Mouse (Mus musculus) embryonic facial prominence, embryonic 11.5 days (tissue): ENCODE data around the gene Ankrd34a. TPM values are rescaled to one million over a fixed set of nuclear protein-coding genes. Genes with fewer than 3 reads are reported as not detected.

Source experiments
- ATAC-seq: fragments of 200-750 bp; cut with Nextera tagmentation; replicated peaks from 2 replicates; pipeline ENCODE4 v1.8.0; 2017; ENCODE audit warnings: low read depth; ENCODE audit not compliant: insufficient number of reproducible peaks, low FRiP score, low TSS enrichment
- DNase-seq: peaks from one replicate; pipeline ENCODE4 v3.0.0-alpha.2; 2015; ENCODE audit warnings: low spot score
- H3K27ac ChIP-seq: fragments of 300-500 bp; sonication (generic); replicated peaks from 2 replicates; pipeline ENCODE4 v1.5.1; 2014; ENCODE audit warnings: mild to moderate bottlenecking, low read depth, low read length, control low read depth
- H3K27me3 ChIP-seq: fragments of 300-500 bp; sonication (generic); 2 replicates; pipeline ENCODE4 v1.6.1; 2014; ENCODE audit warnings: mild to moderate bottlenecking, low read length, moderate library complexity, mixed read lengths; ENCODE audit not compliant: control insufficient read depth, insufficient read depth
- H3K36me3 ChIP-seq: fragments of 300-500 bp; sonication (generic); replicated peaks from 2 replicates; pipeline ENCODE4 v1.6.1; 2014; ENCODE audit warnings: low read depth, mild to moderate bottlenecking, low read length, moderate library complexity, mixed read lengths; ENCODE audit not compliant: control insufficient read depth, insufficient read depth
- H3K4me1 ChIP-seq: fragments of 300-500 bp; sonication (generic); 2 replicates; pipeline ENCODE4 v1.6.1; 2014; ENCODE audit warnings: low read length, mixed read lengths; ENCODE audit not compliant: control insufficient read depth, insufficient read depth
- H3K4me2 ChIP-seq: fragments of 300-500 bp; sonication (generic); 2 replicates; pipeline ENCODE4 v1.6.1; 2014; ENCODE audit warnings: low read depth, mild to moderate bottlenecking, control low read depth, low read length, moderate library complexity
- H3K4me3 ChIP-seq: fragments of 300-500 bp; sonication (generic); 2 replicates; pipeline ENCODE4 v1.5.1; 2014; ENCODE audit warnings: low read depth, low read length, control low read depth
- H3K9ac ChIP-seq: fragments of 300-500 bp; sonication (generic); replicated peaks from 2 replicates; pipeline ENCODE4 v1.6.1; 2014; ENCODE audit warnings: mild to moderate bottlenecking, control low read depth, low read length
- H3K9me3 ChIP-seq: fragments of 300-500 bp; sonication (generic); replicated peaks from 2 replicates; pipeline ENCODE4 v1.6.1; 2016; ENCODE audit warnings: mild to moderate bottlenecking, low read length, inconsistent platforms, mixed read lengths; ENCODE audit not compliant: control insufficient read depth
- WGBS: fragments of 180-500 bp; shearing (Covaris S2); extraction: QIAGEN DNeasy Blood & Tissue Kit; methylation state at CpG from one replicate; pipeline ENCODE4 v1.1.7; 2014; 5-methylcytosine and 5-hydroxymethylcytosine counted together
- polyA plus RNA-seq: library from polyadenylated mRNA; unstranded; fragments of >200 nt; fragmentation: Nextera tagmentation; extraction: Ambion mirVana; gene quantifications from 2 replicates; pipeline ENCODE4 v1.2.1, GENCODE M21; 2014

The Ankrd34a gene
- polyA plus RNA-seq, 1 experiment from 2014 or later = 0.90 TPM

- Histone ChIP-seq H3K9me3 (no peaks in the 10 kb centered on the region), H3K27me3 (peaks cover 8% of the 10 kb centered on the region), H3K9ac (peak overlapping the region; percentile 69), H3K4me3 (peak overlapping the region; percentile 61), H3K4me1 (peaks cover 6% of the 10 kb centered on the region), H3K4me2 (peak overlapping the region; percentile 65), H3K36me3 (no peaks in the 10 kb centered on the region), H3K27ac (no peak overlapping the region)
- no peak for DNase-seq
- no peak for ATAC-seq
- WGBS = 1% methylated on average over 10 of the region's 10 CpGs
Measured at GRCm38 (mm10) chr3:96593374-96593773, 3.1 kb upstream of the Ankrd34a start.

- peak within 1 kb of the TSS; percentile 65 for H3K4me2 ChIP-seq
- DNase-seq (peak; percentile 95), ATAC-seq (peak; percentile 76)
- no peaks in the 10 kb centered on the region for H3K36me3 ChIP-seq
- under 1% methylated on average over 38 of the region's 38 CpGs for WGBS
- H3K27me3 ChIP-seq = peaks cover 10% of the 10 kb centered on the region
- H3K9me3 ChIP-seq = no peaks in the 10 kb centered on the region
- H3K4me1 ChIP-seq = peaks cover 6% of the 10 kb centered on the region
- peak within 1 kb of the TSS; percentile 69 for H3K9ac ChIP-seq
- peak within 1 kb of the TSS; percentile 61 for H3K4me3 ChIP-seq
- H3K27ac ChIP-seq = peak within 1 kb of the TSS; percentile 70; the same call in 1 of the 2 replicates
Measured at GRCm38 (mm10) chr3:96593790-96594560, 2.5 kb upstream of the Ankrd34a start, which contains the start of gene Polr3gl. TSS of gene Polr3gl (minus strand) at chr3:96594181.

GRCm38 (mm10) chr3:96594851-96595250, 1.6 kb upstream of the Ankrd34a start:
- WGBS = 78% methylated on average over 5 of the region's 5 CpGs
- Histone ChIP-seq H3K9me3 (no peaks in the 10 kb centered on the region), H3K27ac (no peak overlapping the region), H3K9ac (no peak overlapping the region), H3K4me1 (peaks cover 6% of the 10 kb centered on the region), H3K4me2 (no peak overlapping the region), H3K36me3 (no peaks in the 10 kb centered on the region), H3K4me3 (no peak overlapping the region), H3K27me3 (peaks cover 13% of the 10 kb centered on the region)
- DNase-seq (no peak), ATAC-seq (no peak)

- Histone ChIP-seq H3K9ac (no peak overlapping the region), H3K27me3 (peaks cover 13% of the 10 kb centered on the region), H3K9me3 (no peaks in the 10 kb centered on the region), H3K4me1 (peaks cover 6% of the 10 kb centered on the region), H3K4me3 (no peak overlapping the region), H3K4me2 (no peak overlapping the region), H3K27ac (no peak overlapping the region), H3K36me3 (no peaks in the 10 kb centered on the region)
- 21% methylated on average over 6 of the region's 6 CpGs for WGBS
- DNase-seq = no peak
- no peak for ATAC-seq
Measured at GRCm38 (mm10) chr3:96595661-96596060, 775 bp upstream of the Ankrd34a start.

- Histone ChIP-seq H3K27ac (no peak overlapping the region), H3K4me3 (peak overlapping the region; percentile 40), H3K4me1 (peaks cover 6% of the 10 kb centered on the region), H3K36me3 (no peaks in the 10 kb centered on the region), H3K4me2 (peak overlapping the region; percentile 98), H3K27me3 (peaks cover 13% of the 10 kb centered on the region), H3K9me3 (no peaks in the 10 kb centered on the region), H3K9ac (peak overlapping the region; percentile 38)
- DNase-seq (no peak), ATAC-seq (no peak)
- WGBS = 3% methylated on average over 10 of the region's 12 CpGs
Measured at GRCm38 (mm10) chr3:96596855-96597254, 419 bp downstream of the Ankrd34a start.

GRCm38 (mm10) chr3:96597435-96597891, 1.0 kb downstream of the Ankrd34a start:
- H3K9me3 ChIP-seq = no peaks in the 10 kb centered on the region
- peak overlapping the region; percentile 63 for H3K9ac ChIP-seq
- ATAC-seq = no peak
- H3K27ac ChIP-seq = no peak overlapping the region
- peaks cover 6% of the 10 kb centered on the region for H3K4me1 ChIP-seq
- peaks cover 13% of the 10 kb centered on the region for H3K27me3 ChIP-seq
- H3K4me2 ChIP-seq = peak overlapping the region; percentile 98
- H3K36me3 ChIP-seq = no peaks in the 10 kb centered on the region
- peak overlapping the region; percentile 40 for H3K4me3 ChIP-seq
- DNase-seq = peak; percentile 61
- WGBS = under 1% methylated on average over 40 of the region's 40 CpGs

GRCm38 (mm10) chr3:96598156-96599068, 2.0 kb downstream of the Ankrd34a start:
- peak overlapping the region; percentile 63 for H3K9ac ChIP-seq
- peaks cover 6% of the 10 kb centered on the region for H3K4me1 ChIP-seq

More at GRCm38 (mm10) chr3:96598156-96599068, 2.0 kb downstream of the Ankrd34a start:
- peak overlapping the region; percentile 98 for H3K4me2 ChIP-seq
- ATAC-seq (no peak), DNase-seq (peak; percentile 84)
- peaks cover 13% of the 10 kb centered on the region for H3K27me3 ChIP-seq
- WGBS = 1% methylated on average over 54 of the region's 54 CpGs
- H3K9me3 ChIP-seq = no peaks in the 10 kb centered on the region
- no peaks in the 10 kb centered on the region for H3K36me3 ChIP-seq
- no peak overlapping the region for H3K27ac ChIP-seq
- peak overlapping the region; percentile 40 for H3K4me3 ChIP-seq
